Mouse (Mus musculus): Measurements from ENCODE around the gene Zbtb11. TPM values are rescaled to one million over a fixed set of nuclear protein-coding genes. Genes with fewer than 3 reads are reported as not detected.

Zbtb11 gene
- total RNA-seq, 1 experiment = 24.3 TPM

DNA sequence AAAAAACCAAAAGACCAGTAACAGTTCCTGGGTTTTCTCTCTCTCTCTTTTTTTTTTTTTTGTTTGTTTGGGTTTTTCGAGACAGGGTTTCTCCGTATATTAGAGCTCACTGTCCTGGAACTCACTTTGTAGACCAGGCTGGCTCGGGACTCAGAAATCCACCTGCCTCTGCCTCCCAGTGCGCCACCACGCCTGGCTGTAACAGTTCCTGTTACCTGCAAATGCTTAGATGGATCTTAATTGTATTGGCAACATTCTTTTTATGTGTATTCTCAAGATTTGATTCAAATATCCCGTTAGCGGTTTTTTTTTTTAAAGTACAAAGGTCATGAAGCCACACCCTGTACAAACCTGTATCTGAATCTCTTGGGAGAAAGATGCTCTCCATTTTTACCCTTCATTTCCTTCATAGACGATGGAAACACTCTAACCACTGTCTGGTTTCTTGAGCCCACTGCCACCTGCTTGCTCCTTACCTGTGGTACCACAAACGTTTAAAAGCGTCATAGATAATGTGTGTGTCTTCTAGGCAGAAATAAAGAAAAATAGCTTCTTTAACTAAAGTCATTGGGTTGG is 969 bp upstream of the Zbtb11 start:
- peak overlapping the region; percentile 68; the same call in 1 of the 2 replicates for H3K9ac ChIP-seq (ENCODE audit: insufficient read depth, low read depth, low read length, poor library complexity, severe bottlenecking)
- peak overlapping the region; percentile 48; the same call in 1 of the 2 replicates for H3K27ac ChIP-seq (ENCODE audit: insufficient read depth, low read depth, low read length, poor library complexity, severe bottlenecking)
- DNase-seq (ENCODE audit: low read depth, low spot score) = no peak
- TF ChIP-seq MAFK (IDR thresholded peaks at IDR 0.05; ENCODE audit: insufficient read depth, low read depth, low read length) (no peak), HCFC1 (IDR thresholded peaks at IDR 0.05; ENCODE audit: borderline replicate concordance, insufficient read depth, low read length) (no peak), ZNF384 (IDR thresholded peaks at IDR 0.05; ENCODE audit: low read depth, low read length) (no peak), ZC3H11A (IDR thresholded peaks at IDR 0.05; ENCODE audit: borderline replicate concordance, low read depth, low read length) (no peak), CHD2 (IDR thresholded peaks at IDR 0.05; ENCODE audit: low read depth, low read length) (no peak; the same call in 1 of the 2 replicates)
- H3K4me3 ChIP-seq (ENCODE audit: insufficient read depth in 1 of 2, low read depth in 1 of 2, low read length in 2 of 2, poor library complexity in 1 of 2, severe bottlenecking in 1 of 2) = peak overlapping the region; percentile 56 to 73
- H3K4me1 ChIP-seq (ENCODE audit: control insufficient read depth in 2 of 2, insufficient read depth in 2 of 2, low read length in 2 of 2, poor library complexity in 1 of 2) = peaks cover 0 to under 1% of the 10 kb centered on the region in 2 experiments; a peak in 1 of 4 replicates
- H3K36me3 ChIP-seq (ENCODE audit: control insufficient read depth, insufficient read depth, low read length, poor library complexity, severe bottlenecking) = peaks cover 32% of the 10 kb centered on the region
- in situ Hi-C loops (cut with MboI; ENCODE audit: low sequenced_read_pairs in 2 of 2, unreplicated experiment in 2 of 2) = no loop called here
- H3K9me3 ChIP-seq (ENCODE audit: control insufficient read depth, insufficient read depth, low read depth, low read length) = no peaks in the 10 kb centered on the region

DNA sequence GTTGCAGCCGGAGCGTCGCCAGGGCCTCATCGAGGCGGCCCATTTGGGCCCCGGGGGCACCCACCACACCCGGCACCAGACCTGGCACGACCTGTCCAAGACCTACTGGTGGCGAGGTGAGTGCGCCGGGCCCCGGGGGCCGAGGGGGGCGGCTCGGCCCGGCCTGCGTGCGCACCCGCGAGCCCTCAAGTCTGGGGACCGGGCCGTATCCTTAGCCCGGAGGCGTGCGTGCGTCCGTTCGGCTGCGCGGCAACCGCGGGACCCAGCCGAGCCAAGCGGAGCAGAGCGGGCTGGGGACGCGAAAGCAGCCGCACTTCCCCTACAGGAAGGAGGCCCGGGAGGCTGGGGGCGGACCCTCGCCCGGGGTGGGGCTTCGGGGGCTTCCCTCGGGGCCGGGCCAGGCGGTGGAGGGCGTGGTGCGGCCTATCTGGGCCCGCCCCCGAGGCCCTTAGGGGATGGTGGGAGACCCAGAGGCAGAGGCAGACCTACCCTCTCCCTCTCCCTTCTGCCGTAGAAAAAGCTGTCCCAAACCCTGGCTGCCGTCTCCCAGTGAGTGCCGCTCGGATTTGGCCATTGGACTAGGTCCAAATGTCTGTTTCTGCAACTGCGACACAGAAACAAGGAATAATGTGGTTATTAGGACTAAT is 696 bp downstream of the Zbtb11 start:
- peak; percentile 78 for DNase-seq (ENCODE audit: low read depth, low spot score)
- peak overlapping the region; percentile 84 for H3K9ac ChIP-seq (ENCODE audit: insufficient read depth, low read depth, low read length, poor library complexity, severe bottlenecking)
- H3K27ac ChIP-seq (ENCODE audit: insufficient read depth, low read depth, low read length, poor library complexity, severe bottlenecking) = peak overlapping the region; percentile 64
- H3K4me1 ChIP-seq (ENCODE audit: control insufficient read depth in 2 of 2, insufficient read depth in 2 of 2, low read length in 2 of 2, poor library complexity in 1 of 2) = no peaks in the 10 kb centered on the region
- TF ChIP-seq ZC3H11A (IDR thresholded peaks at IDR 0.05; ENCODE audit: borderline replicate concordance, low read depth, low read length) (no peak), MAFK (IDR thresholded peaks at IDR 0.05; ENCODE audit: insufficient read depth, low read depth, low read length) (no peak), HCFC1 (IDR thresholded peaks at IDR 0.05; ENCODE audit: borderline replicate concordance, insufficient read depth, low read length) (no peak; the same call in 1 of the 2 replicates), CHD2 (IDR thresholded peaks at IDR 0.05; ENCODE audit: low read depth, low read length) (no peak), ZNF384 (IDR thresholded peaks at IDR 0.05; ENCODE audit: low read depth, low read length) (no peak)
- H3K36me3 ChIP-seq (ENCODE audit: control insufficient read depth, insufficient read depth, low read length, poor library complexity, severe bottlenecking) = peaks cover 25% of the 10 kb centered on the region
- no peaks in the 10 kb centered on the region for H3K9me3 ChIP-seq (ENCODE audit: control insufficient read depth, insufficient read depth, low read depth, low read length)
- in situ Hi-C loops (cut with MboI; ENCODE audit: low sequenced_read_pairs in 2 of 2, unreplicated experiment in 2 of 2) = no loop called here
- H3K4me3 ChIP-seq (ENCODE audit: insufficient read depth in 1 of 2, low read depth in 1 of 2, low read length in 2 of 2, poor library complexity in 1 of 2, severe bottlenecking in 1 of 2) = peak overlapping the region; percentile 82 to 86

DNA sequence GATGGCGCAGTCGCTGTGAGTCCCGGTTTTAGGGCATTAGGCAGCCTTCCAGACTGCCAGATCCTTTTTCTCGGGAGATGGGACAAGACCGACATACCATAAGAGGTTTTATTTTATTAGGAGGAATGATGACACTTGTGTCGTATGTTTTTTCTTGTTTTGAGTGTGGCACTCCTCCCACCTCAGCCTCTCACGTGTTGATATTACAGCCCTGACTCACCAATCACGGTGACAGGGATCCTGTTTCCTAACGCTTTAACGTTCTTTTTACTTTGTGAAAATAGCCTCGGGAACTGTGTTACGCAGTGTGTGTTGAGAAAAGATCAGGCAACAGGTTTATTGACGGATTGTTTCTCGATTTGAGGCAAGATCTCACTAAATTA is 1.2 kb downstream of the Zbtb11 start:
- H3K4me3 ChIP-seq (ENCODE audit: insufficient read depth in 1 of 2, low read depth in 1 of 2, low read length in 2 of 2, poor library complexity in 1 of 2, severe bottlenecking in 1 of 2) = peak overlapping the region; percentile 82 to 86
- H3K4me1 ChIP-seq (ENCODE audit: control insufficient read depth in 2 of 2, insufficient read depth in 2 of 2, low read length in 2 of 2, poor library complexity in 1 of 2) = no peaks in the 10 kb centered on the region
- peaks cover 21% of the 10 kb centered on the region for H3K36me3 ChIP-seq (ENCODE audit: control insufficient read depth, insufficient read depth, low read length, poor library complexity, severe bottlenecking)
- peak overlapping the region; percentile 31 for H3K9ac ChIP-seq (ENCODE audit: insufficient read depth, low read depth, low read length, poor library complexity, severe bottlenecking)
- DNase-seq (ENCODE audit: low read depth, low spot score) = no peak
- H3K9me3 ChIP-seq (ENCODE audit: control insufficient read depth, insufficient read depth, low read depth, low read length) = no peaks in the 10 kb centered on the region
- H3K27ac ChIP-seq (ENCODE audit: insufficient read depth, low read depth, low read length, poor library complexity, severe bottlenecking) = no peak overlapping the region
- in situ Hi-C loops (cut with MboI; ENCODE audit: low sequenced_read_pairs in 2 of 2, unreplicated experiment in 2 of 2) = no loop called here
- TF ChIP-seq CHD2 (IDR thresholded peaks at IDR 0.05; ENCODE audit: low read depth, low read length) (no peak), ZNF384 (IDR thresholded peaks at IDR 0.05; ENCODE audit: low read depth, low read length) (no peak), MAFK (IDR thresholded peaks at IDR 0.05; ENCODE audit: insufficient read depth, low read depth, low read length) (no peak), ZC3H11A (IDR thresholded peaks at IDR 0.05; ENCODE audit: borderline replicate concordance, low read depth, low read length) (no peak), HCFC1 (IDR thresholded peaks at IDR 0.05; ENCODE audit: borderline replicate concordance, insufficient read depth, low read length) (no peak; the same call in 1 of the 2 replicates)

DNA sequence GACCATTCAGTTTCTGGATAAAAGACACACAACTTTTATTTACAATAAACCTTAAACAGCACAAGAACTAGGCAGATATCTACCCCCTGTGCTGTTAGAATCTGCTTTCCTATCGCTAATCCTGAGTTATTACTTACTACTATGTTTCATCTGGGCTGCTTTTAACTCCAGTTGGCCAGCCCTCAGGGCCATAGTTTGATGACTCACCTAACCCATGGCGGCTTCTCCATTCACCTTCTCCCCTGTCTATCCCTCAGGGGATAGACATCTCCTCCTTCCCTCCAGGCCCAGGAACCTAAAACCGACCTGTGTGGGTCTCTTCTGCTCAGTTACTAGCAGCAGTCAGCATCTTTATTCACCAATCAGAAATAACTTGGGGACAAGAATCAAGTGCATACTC is 12.3 kb downstream of the Zbtb11 start:
- DNase-seq (ENCODE audit: low read depth, low spot score) = no peak
- Histone ChIP-seq H3K27ac (ENCODE audit: insufficient read depth, low read depth, low read length, poor library complexity, severe bottlenecking) (no peak overlapping the region), H3K36me3 (ENCODE audit: control insufficient read depth, insufficient read depth, low read length, poor library complexity, severe bottlenecking) (peaks cover 16% of the 10 kb centered on the region), H3K9ac (ENCODE audit: insufficient read depth, low read depth, low read length, poor library complexity, severe bottlenecking) (no peak overlapping the region), H3K4me3 (ENCODE audit: insufficient read depth in 1 of 2, low read depth in 1 of 2, low read length in 2 of 2, poor library complexity in 1 of 2, severe bottlenecking in 1 of 2) (no peak overlapping the region), H3K4me1 (ENCODE audit: control insufficient read depth in 2 of 2, insufficient read depth in 2 of 2, low read length in 2 of 2, poor library complexity in 1 of 2) (no peaks in the 10 kb centered on the region), H3K9me3 (ENCODE audit: control insufficient read depth, insufficient read depth, low read depth, low read length) (no peaks in the 10 kb centered on the region)
- in situ Hi-C loops (cut with MboI; ENCODE audit: low sequenced_read_pairs in 2 of 2, unreplicated experiment in 2 of 2) = no loop called here
- no peak for TF ChIP-seq HCFC1 (IDR thresholded peaks at IDR 0.05; ENCODE audit: borderline replicate concordance, insufficient read depth, low read length)
- no peak for TF ChIP-seq CHD2 (IDR thresholded peaks at IDR 0.05; ENCODE audit: low read depth, low read length)
- no peak for TF ChIP-seq ZNF384 (IDR thresholded peaks at IDR 0.05; ENCODE audit: low read depth, low read length)
- no peak for TF ChIP-seq MAFK (IDR thresholded peaks at IDR 0.05; ENCODE audit: insufficient read depth, low read depth, low read length)
- TF ChIP-seq ZC3H11A (IDR thresholded peaks at IDR 0.05; ENCODE audit: borderline replicate concordance, low read depth, low read length) = no peak

Data from ES-E14 (cell line).